Mouse (Mus musculus) G1E (cell line): Measurements from ENCODE around the gene Stambpl1.

Experiments used
- CTCF ChIP-seq: IDR thresholded peaks from 2 replicates; pipeline ENCODE4 v1.5.1; 2012; ENCODE audit warnings: low read depth, low read length, inconsistent platforms, mixed read lengths
- GATA1 ChIP-seq: IDR thresholded peaks from 2 replicates; pipeline ENCODE4 v1.6.1; 2012; ENCODE audit warnings: borderline replicate concordance, low read length, inconsistent platforms, mixed read lengths
- POLR2AphosphoS5 ChIP-seq: IDR thresholded peaks from 2 replicates; pipeline ENCODE4 v1.6.1; 2012; ENCODE audit warnings: low read depth, low read length, inconsistent platforms; ENCODE audit not compliant: insufficient replicate concordance

DNA sequence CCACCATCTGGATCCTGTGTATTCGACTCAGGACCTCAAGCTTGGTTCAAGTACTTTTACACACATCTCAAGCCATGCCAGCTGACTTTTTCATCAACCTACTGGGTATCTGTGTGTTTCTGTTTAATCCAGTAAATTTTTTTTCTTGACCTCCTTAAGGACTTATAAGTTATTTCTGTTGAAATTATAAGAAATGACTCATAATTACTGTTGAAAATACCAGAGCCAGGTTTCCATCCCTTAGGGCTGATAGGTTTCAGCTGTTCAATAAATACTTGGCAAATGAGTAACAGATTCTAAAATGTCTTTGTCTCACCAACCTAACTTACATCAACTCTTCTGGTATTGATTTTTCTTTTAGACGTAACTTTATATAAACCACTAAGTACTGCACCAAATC, 3.0 kb downstream of the Stambpl1 start:
- TF ChIP-seq CTCF (no peak), POLR2AphosphoS5 (no peak), GATA1 (no peak)
